Mouse (Mus musculus) layer of hippocampus, postnatal 25 days (tissue): ENCODE results near the gene Magi2. TPM values are rescaled to one million over a fixed set of nuclear protein-coding genes. Genes with fewer than 3 reads are reported as not detected.

ENCODE experiments used
- DNase-seq, 2 experiments: peaks; one replicate each; pipeline ENCODE4 v3.0.0; 2022; ENCODE audit warnings: mixed read lengths in 2 of 2, low spot score in 1 of 2; ENCODE audit errors: extremely low spot score in 1 of 2
- total RNA-seq, 2 experiments: library from RNA; stranded (reverse); gene quantifications; 2 replicates each; pipeline ENCODE4 v1.2.3; 2021

The Magi2 gene
- total RNA-seq, 2 experiments from 2014 or later = 102 to 143 TPM

- no peak for DNase-seq
Observed at GRCm38 (mm10) chr5:20574816-20575215, 1348.0 kb downstream of the Magi2 start.

DNA sequence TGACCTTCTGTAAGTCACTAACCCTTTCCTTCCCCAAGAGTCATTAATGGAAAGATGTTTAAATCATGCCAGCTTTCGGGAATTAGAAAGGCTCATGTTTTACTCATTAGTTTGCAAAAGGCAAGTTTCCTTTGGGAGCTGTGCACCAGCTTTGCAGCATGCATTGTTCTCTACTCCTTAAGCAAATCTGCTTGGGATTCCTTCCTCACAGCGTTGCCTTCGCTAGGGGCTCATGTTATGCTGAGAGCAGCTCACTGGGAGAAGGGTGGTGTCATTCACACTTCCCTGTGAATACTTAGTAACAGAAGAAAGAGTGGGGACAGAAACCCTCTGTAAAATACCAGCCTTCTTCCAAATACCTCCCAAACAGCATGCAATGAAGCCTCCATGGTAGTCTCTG lies 1349.0 kb downstream of the Magi2 start:
- DNase-seq = no peak

DNA sequence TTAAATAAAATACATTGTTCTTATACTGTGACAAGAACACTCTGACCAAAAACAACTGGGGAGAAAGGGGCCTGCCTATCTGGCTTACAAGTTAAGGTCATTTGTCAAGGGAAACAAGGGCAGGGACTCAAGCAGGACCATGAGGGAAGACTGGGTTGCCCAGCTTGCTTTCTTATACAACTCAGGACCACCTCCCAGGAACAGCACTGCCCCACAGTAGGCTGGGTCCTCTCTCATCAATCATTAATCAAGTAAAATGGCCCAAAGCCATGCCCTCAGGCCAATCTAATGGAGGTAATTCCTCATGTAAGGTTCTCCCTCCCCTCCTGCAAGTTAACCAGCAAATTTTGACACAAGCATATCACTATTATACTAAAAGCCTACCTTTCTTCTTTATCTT lies 1349.4 kb downstream of the Magi2 start:
- no peak for DNase-seq

GRCm38 (mm10) chr5:20578666-20579065 lies 1351.8 kb downstream of the Magi2 start:
- no peak for DNase-seq

- no peak for DNase-seq
Observed at GRCm38 (mm10) chr5:20580619-20581018, 1353.8 kb downstream of the Magi2 start.

GRCm38 (mm10) chr5:20582995-20583435 lies 1356.2 kb downstream of the Magi2 start:
- no peak for DNase-seq

GRCm38 (mm10) chr5:20583639-20584038 lies 1356.8 kb downstream of the Magi2 start:
- no peak for DNase-seq

DNA sequence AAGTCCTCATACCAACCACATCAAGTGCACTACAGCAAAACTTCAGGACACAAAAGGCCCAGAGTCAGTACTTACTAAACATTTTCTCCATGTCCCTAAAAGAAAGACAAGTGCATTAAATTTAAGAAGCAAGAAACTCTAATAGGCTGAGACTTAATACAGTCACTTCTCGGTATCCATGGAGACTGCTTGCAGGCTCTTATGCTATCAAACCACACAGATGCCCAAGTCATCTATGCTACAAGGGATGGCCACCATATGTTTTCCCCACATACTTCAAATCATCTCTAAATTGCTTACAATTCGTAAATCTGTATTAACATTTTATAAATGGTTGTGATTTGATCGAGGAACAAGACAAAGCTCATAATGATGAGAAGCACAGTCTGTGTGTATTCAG lies 1357.9 kb downstream of the Magi2 start:
- DNase-seq = no peak

DNA sequence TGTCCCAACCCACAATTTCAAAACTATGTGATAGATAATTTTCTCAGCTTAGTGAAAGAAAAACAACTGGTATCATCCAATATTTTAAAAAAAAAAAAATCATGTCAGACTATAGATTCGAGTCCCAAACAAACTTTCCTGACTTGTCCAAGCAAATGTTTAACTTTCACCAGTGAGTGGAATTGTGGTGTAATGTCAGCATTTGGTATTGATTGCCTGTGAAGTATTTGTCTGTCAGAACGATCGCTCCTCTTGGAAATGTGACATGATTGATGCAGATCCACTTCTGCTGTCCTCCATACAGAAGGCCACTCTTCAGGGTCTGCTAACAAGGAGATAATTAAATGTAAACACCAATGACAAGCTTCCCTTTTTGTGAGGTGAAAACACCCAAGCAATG lies 1362.9 kb downstream of the Magi2 start:
- no peak for DNase-seq

DNA sequence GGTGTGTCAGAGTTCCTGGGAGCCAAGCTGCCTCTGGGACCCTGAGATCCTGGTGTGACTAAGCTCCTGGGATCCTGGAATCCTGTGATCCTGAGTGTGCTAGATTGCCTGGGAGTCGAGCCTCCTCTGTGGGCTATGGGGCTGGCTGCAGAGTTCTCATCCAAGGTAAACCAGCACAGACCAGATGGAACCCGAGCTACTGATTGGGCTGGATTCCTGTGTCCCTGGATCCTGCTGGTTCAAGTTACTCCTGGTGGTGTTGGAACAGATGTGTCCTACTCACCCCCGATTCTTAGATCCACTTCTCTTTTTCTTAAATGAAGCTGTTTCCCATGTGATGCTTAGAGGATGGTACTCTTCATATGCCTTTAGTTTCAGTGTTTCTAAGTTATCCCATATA lies 1371.4 kb downstream of the Magi2 start:
- DNase-seq = no peak

DNA sequence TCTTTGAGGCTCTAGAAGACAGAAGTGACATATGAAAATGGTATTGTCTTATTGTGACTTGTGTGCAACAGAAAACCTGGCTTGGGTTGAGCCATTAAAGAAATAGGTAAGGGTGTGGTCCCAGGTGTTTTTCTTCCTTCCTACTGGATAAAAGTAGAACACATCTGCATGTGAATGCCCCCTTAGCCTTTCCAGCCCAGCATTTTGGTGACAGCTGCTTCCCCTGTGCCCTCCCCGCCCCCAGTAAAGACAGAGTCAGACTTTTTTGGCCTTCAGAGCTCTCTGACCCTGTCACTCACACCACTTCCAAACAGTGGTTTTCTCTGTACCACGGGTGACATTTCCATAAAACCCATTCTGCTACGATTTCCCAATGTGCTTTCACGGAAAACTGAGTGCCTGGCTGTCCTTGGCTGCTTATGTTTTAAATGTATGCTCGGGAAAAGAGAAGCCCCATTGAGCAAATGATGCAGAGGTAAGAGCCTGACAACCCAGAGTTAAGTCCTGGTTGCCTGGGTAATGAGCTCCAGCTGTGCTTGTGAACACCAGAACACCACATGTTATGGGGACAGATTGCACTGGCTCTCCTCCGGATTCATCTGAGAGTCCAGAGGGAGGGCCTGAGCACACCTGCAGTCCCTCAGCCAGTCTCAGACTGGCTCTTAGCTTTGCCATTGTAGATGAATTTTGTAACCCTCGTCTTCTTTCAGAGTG lies 1377.1 kb downstream of the Magi2 start:
- DNase-seq = no peak

- DNase-seq = no peak
Observed at GRCm38 (mm10) chr5:20606497-20606896, 1379.7 kb downstream of the Magi2 start.

DNA sequence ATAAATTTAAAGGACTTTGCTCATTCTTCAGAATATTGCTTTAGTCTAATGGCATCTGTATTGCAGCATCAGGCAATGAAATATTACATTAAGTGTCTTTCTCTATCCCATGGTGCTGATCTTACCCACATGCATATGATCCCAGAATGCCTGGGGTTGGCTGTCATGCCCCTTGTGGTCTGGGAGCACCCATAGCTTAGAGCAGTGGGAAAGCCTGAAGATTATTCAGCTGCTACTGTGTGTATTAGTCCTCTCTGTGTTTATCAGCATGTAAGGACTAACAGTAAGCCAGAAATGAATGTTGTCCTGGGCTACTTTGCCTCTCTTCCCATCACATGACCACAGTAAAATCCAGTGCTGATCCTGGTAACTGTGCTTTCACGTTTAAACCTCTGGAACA lies 1380.7 kb downstream of the Magi2 start:
- no peak for DNase-seq

DNA sequence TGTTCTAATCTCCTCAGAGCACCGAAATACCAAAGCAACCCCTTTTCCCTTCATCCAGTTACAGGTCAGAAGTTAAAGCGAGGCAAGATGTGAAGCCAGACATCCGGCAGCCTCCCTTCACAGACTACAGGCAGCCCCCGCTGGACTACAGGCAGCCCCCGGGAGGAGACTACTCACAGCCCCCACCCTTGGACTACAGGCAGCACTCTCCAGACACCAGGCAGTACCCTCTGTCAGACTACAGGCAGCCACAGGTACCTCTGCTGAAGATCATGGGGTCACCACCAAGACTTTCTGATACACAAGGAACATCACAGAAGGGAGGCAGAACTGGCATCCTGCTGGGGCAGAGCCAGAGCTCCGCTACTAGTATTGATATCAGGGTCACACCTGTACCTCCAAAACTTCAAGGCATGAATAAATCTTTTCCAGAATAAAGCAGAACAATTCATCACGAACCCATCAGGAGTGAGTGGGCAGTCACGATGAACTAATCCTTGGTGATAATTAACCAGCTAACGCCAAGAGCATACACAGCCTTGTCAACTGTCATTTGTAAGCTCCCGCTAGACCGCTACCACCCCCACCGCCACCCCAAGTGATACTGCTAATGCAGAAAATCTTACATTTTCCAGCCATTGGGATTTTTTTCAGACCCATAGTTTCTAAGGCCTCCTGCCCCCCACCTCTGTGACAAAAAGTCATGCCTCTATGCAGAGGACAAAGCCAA lies 1382.5 kb downstream of the Magi2 start:
- no peak for DNase-seq

- no peak for DNase-seq
Observed at GRCm38 (mm10) chr5:20610640-20611039, 1383.8 kb downstream of the Magi2 start.

DNA sequence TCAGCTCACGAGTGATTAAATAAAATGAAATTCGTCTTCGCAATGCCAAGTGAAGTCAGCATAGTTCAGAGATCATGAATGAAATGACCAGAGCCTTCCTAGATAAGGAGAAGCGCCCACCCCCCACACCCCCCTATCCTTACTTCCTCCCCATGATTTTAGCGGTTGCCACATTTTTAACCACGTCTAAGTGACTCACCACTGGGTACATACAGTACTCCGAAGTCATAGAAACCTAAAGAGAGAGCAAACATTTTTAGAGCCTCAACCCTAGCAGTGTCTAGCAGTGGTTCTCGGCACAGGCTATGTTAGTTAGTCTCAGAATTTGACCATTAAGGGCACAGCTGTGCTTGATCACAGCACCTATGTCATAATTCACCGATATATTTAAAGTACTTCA lies 1385.8 kb downstream of the Magi2 start:
- no peak for DNase-seq

GRCm38 (mm10) chr5:20614891-20615290 lies 1388.1 kb downstream of the Magi2 start:
- no peak for DNase-seq

- DNase-seq = no peak
Observed at GRCm38 (mm10) chr5:20620596-20621511, 1394.0 kb downstream of the Magi2 start.

GRCm38 (mm10) chr5:20622417-20622816 lies 1395.6 kb downstream of the Magi2 start:
- no peak for DNase-seq

- DNase-seq = no peak
Observed at GRCm38 (mm10) chr5:20622837-20623573, 1396.2 kb downstream of the Magi2 start.
